Mouse (Mus musculus): Measurements from ENCODE around the gene Armc5.

Armc5 gene

GRCm38 (mm10) chr7:128236856-128237592 is at the start of gene Armc5:
Armc5 (plus strand) TSS chr7:128237342.
- ATAC-seq (ENCODE audit: low TSS enrichment), result peak; percentile 36

- ATAC-seq (ENCODE audit: low TSS enrichment), result no peak
Measured at GRCm38 (mm10) chr7:128201607-128202006, 35.5 kb upstream of the Armc5 start.

- no peak for ATAC-seq (ENCODE audit: low TSS enrichment)
Measured at GRCm38 (mm10) chr7:128203071-128203470, 34.1 kb upstream of the Armc5 start.

- no peak for ATAC-seq (ENCODE audit: low TSS enrichment)
Measured at GRCm38 (mm10) chr7:128204179-128204578, 33.0 kb upstream of the Armc5 start.

GRCm38 (mm10) chr7:128205695-128206094 is 31.4 kb upstream of the Armc5 start:
- ATAC-seq (ENCODE audit: low TSS enrichment), result no peak

- ATAC-seq (ENCODE audit: low TSS enrichment), result no peak
Measured at GRCm38 (mm10) chr7:128206152-128206551, 31.0 kb upstream of the Armc5 start, which contains the start of gene Cox6a2. Cox6a2 (minus strand) TSS chr7:128206387.

GRCm38 (mm10) chr7:128208187-128208586 is 29.0 kb upstream of the Armc5 start:
- peak; percentile 70; the same call in 1 of the 2 replicates for ATAC-seq (ENCODE audit: low TSS enrichment)

- ATAC-seq (ENCODE audit: low TSS enrichment), result no peak
Measured at GRCm38 (mm10) chr7:128209826-128210225, 27.3 kb upstream of the Armc5 start.

- ATAC-seq (ENCODE audit: low TSS enrichment), result no peak
Measured at GRCm38 (mm10) chr7:128219952-128220351, 17.2 kb upstream of the Armc5 start.

GRCm38 (mm10) chr7:128220936-128221335 is 16.2 kb upstream of the Armc5 start:
- peak; percentile 94 for ATAC-seq (ENCODE audit: low TSS enrichment)

- no peak for ATAC-seq (ENCODE audit: low TSS enrichment)
Measured at GRCm38 (mm10) chr7:128231741-128232140, 5.4 kb upstream of the Armc5 start.

GRCm38 (mm10) chr7:128234796-128235195 is 2.3 kb upstream of the Armc5 start:
- no peak for ATAC-seq (ENCODE audit: low TSS enrichment)

GRCm38 (mm10) chr7:128235481-128235880 is 1.7 kb upstream of the Armc5 start:
- ATAC-seq (ENCODE audit: low TSS enrichment), result no peak

- ATAC-seq (ENCODE audit: low TSS enrichment), result no peak
Measured at GRCm38 (mm10) chr7:128236426-128236825, 716 bp upstream of the Armc5 start.

GRCm38 (mm10) chr7:128237593-128237926 is 418 bp downstream of the Armc5 start:
- ATAC-seq (ENCODE audit: low TSS enrichment), result no peak

GRCm38 (mm10) chr7:128237927-128238778 is 1.0 kb downstream of the Armc5 start, which contains the start of gene 9130023H24Rik:
9130023H24Rik (minus strand) TSS chr7:128238031.
- ATAC-seq (ENCODE audit: low TSS enrichment), result peak; percentile 83

- no peak for ATAC-seq (ENCODE audit: low TSS enrichment)
Measured at GRCm38 (mm10) chr7:128238991-128239390, 1.8 kb downstream of the Armc5 start.

GRCm38 (mm10) chr7:128240131-128240784 is 3.1 kb downstream of the Armc5 start:
- no peak for ATAC-seq (ENCODE audit: low TSS enrichment)

GRCm38 (mm10) chr7:128242331-128242730 is 5.2 kb downstream of the Armc5 start:
- ATAC-seq (ENCODE audit: low TSS enrichment), result no peak

GRCm38 (mm10) chr7:128243921-128244320 is 6.8 kb downstream of the Armc5 start:
- no peak for ATAC-seq (ENCODE audit: low TSS enrichment)

- no peak for ATAC-seq (ENCODE audit: low TSS enrichment)
Measured at GRCm38 (mm10) chr7:128244410-128245025, 7.4 kb downstream of the Armc5 start.

GRCm38 (mm10) chr7:128245547-128245946 is 8.4 kb downstream of the Armc5 start:
- no peak for ATAC-seq (ENCODE audit: low TSS enrichment)
